Mouse (Mus musculus) thymus, postnatal 25 days (tissue): ENCODE measurements around the gene Polr3a.
A peak's percentile ranks its signal among the peaks of the same experiment; 100 is the strongest.
"Not testable (repeated sequence)": the region's sequence is repeated elsewhere in the genome, so short reads cannot be mapped to it uniquely, and the experiment has no call there.

ENCODE experiments used
- DNase-seq: peaks from one replicate; pipeline ENCODE4 v3.0.0; 2022

Polr3a gene

GRCm38 (mm10) chr14:24491266-24491981, 4.6 kb upstream of the Polr3a start:
- DNase-seq, result no peak

- peak; percentile 96 for DNase-seq
These were observed 3.8 kb upstream of the Polr3a start for GRCm38 (mm10) chr14:24490468-24491265.

GRCm38 (mm10) chr14:24489772-24490171, 2.9 kb upstream of the Polr3a start:
- not testable (repeated sequence) for DNase-seq

DNA sequence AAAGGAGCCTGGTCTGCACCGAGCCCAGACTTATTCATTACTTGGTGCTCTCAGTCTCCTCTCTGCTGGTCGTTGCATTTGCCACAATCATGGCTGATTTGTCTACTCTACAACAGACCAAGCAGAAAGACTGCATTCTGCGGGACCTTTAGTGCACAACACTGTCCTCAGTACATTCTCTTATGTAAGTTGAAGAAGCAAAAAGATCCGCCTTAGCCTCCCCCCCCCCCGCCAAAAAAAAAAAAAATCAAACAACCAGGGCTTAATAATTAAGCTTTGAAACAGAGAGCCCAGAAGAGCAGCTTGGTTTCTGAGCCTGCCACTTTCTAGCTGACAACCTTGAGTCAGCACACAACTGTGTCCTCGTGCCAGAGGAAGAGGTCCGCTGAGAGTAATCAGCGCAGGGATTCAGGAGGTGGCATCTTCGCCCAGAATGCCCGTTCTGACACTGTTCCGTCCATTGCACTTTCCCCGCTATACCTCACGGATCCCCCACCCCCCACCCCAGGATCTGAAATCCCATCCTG, 554 bp downstream of the Polr3a start:
- no peak for DNase-seq

DNA sequence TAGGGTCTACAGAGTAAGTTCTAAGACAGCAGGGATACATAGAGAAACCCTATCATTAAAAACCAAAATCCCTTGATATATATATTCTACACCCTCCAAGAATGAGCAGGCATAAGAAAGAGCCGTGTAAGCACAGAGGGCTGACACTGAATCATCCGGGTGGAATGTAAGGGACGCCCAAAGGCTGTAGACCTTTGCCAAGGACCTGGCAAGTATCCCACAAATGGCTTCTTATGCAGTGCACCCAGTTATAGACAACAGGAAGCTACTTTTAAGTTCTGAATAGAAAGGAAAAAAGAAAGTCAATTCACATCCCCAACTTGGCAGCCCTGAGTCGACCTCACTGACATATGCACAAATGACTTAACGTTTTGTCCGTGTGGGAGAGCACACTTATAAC, 18.1 kb downstream of the Polr3a start:
- no peak for DNase-seq

- no peak for DNase-seq
These were observed 28.7 kb downstream of the Polr3a start for GRCm38 (mm10) chr14:24458191-24458590.

DNA sequence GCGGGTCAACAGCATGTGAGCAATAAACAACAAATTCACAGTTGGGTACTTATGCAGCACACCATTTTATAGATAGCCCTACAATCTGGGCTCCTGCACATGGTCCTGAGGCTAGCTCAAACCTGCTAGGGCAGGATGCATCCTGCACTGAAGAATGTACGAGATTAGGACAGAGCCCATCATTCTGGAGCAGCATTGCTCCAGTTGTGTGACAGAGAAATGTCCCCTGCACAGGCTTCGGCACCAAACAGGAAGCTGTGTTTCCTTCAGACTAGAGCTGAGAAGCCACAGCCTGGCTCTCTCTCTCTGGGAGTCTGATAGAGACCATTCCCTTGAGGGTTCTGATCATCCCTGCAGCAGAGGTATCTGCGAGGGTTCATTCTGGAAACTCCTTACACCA, 43.3 kb downstream of the Polr3a start:
- DNase-seq, result not testable (repeated sequence)
